8 mouse cellular contexts compared by ENCODE assay signal in the genomic region with DNA sequence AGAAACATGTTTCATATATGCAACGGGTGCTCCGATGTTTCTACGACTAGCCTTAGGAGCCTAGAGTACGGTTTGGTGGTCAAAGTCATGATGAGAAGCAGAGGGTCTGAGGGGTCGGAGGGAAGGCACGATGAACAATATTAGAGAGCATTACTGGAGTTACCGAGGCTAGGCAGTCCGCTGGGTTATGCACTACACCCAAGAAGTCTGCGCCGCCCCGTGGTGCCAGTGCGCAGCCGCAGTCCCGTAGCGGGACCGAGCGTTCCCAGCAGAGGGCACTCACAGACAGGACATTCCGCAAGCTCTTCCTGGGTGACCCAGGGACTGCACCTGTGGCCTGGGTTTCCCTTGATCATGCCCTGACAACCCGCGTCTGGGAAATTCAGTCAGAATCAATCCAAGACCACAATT. TPM values are rescaled to one million over a fixed set of nuclear protein-coding genes. Genes with fewer than 3 reads are reported as not detected.
DNase-seq lines count a peak whose midpoint lies in the region; ATAC-seq and TF ChIP-seq lines count a peak whose summit lies in the region.

No protein-coding gene starts in this region.

- peak; percentile 99 for TF ChIP-seq CTCF in lung, postnatal 0 days (IDR thresholded peaks at IDR 0.05)

- 0 out of 2 replicates have a peak, but pooled peaks cover 3% of the 10 kb centered on the region for H3K4me1 ChIP-seq in hindbrain, embryonic 10.5 days (replicated peaks)
- H3K4me1 ChIP-seq in lung, postnatal 0 days (ENCODE audit: insufficient read depth, low read depth, low read length) = peaks cover 3% of the 10 kb centered on the region; the same call in 1 of the 2 replicates

- H3K27me3 ChIP-seq in hindbrain, embryonic 10.5 days (ENCODE audit: insufficient read depth, poor library complexity, severe bottlenecking) = no peaks in the 10 kb centered on the region
- no peaks in the 10 kb centered on the region for H3K27me3 ChIP-seq in lung, postnatal 0 days (replicated peaks; ENCODE audit: insufficient read depth, low read length)

- H3K36me3 ChIP-seq in hindbrain, embryonic 10.5 days = no peaks in the 10 kb centered on the region
- no peaks in the 10 kb centered on the region for H3K36me3 ChIP-seq in lung, postnatal 0 days (ENCODE audit: insufficient read depth, low read length)

- peak; percentile 96 for DNase-seq in MN1 (ENCODE audit: low spot score)
- peak; percentile 91 for DNase-seq in cerebellum, adult 9-10 months
- DNase-seq in hindbrain, embryonic 10.5 days (ENCODE audit: low spot score) = peak; percentile 94
- peak; percentile 91 for DNase-seq in layer of hippocampus, adult 9-11 months
- peak; percentile 95 for DNase-seq in lung, postnatal 0 days (ENCODE audit: low spot score)
- peak; percentile 89 for DNase-seq in ovary, postnatal 14 days (ENCODE audit: low spot score)
- DNase-seq in thymus, postnatal 14 days = peak; percentile 94

- peak; percentile 98 for ATAC-seq in frontal cortex, adult (ENCODE audit: low TSS enrichment)
- ATAC-seq in lung, postnatal 0 days = peak; percentile 93

- H3K27ac ChIP-seq in hindbrain, embryonic 10.5 days = peak overlapping the region; percentile 96
- peak overlapping the region; percentile 93 for H3K27ac ChIP-seq in lung, postnatal 0 days (ENCODE audit: low read length)

- under 1% methylated on average over 20 of the region's 20 CpGs for WGBS in hindbrain, embryonic 10.5 days
- WGBS in lung, postnatal 0 days = under 1% methylated on average over 20 of the region's 20 CpGs

- no peak for TF ChIP-seq EP300 in lung, postnatal 0 days (IDR thresholded peaks at IDR 0.05)

- peak overlapping the region; percentile 66 for H3K4me3 ChIP-seq in hindbrain, embryonic 10.5 days
- H3K4me3 ChIP-seq in lung, postnatal 0 days (ENCODE audit: low read depth, low read length) = peak overlapping the region; percentile 55

- no peaks in the 10 kb centered on the region for H3K9me3 ChIP-seq in hindbrain, embryonic 10.5 days
- H3K9me3 ChIP-seq in lung, postnatal 0 days (ENCODE audit: low read length) = no peaks in the 10 kb centered on the region

- H3K9ac ChIP-seq in lung, postnatal 0 days (replicated peaks; ENCODE audit: low read depth) = peak overlapping the region; percentile 58

- peak overlapping the region; percentile 94 for H3K4me2 ChIP-seq in lung, postnatal 0 days (replicated peaks; ENCODE audit: low read depth, low read length)

RNA-seq across cellular contexts. Expression of gene Wee1, which starts 42.9 kb away (rescaled TPM):
- 24.0 and 28.2 TPM in 2 replicates for polyA plus RNA-seq in hindbrain, embryonic 10.5 days (2016; fragmentation: Nextera tagmentation; extraction: Ambion mirVana)
- polyA plus RNA-seq in lung, postnatal 0 days (2015; fragmentation: Nextera tagmentation; extraction: Ambion mirVana) = 7.9 and 8.6 TPM in 2 replicates

RNA-seq across cellular contexts. Expression of gene Swap70, which starts 56.8 kb away (rescaled TPM):
- 18.1 and 26.6 TPM in 2 replicates for polyA plus RNA-seq in hindbrain, embryonic 10.5 days (2016; fragmentation: Nextera tagmentation; extraction: Ambion mirVana)
- polyA plus RNA-seq in lung, postnatal 0 days (2015; fragmentation: Nextera tagmentation; extraction: Ambion mirVana) = 38.4 and 38.9 TPM in 2 replicates

Comparison
In these comparisons a context has a peak if more than half of its experiments do, and no peak if none do; other contexts are left out.
1. Peak in every context shown above with its lines: DNase-seq, ATAC-seq, H3K4me3 ChIP-seq and H3K27ac ChIP-seq.